Mouse (Mus musculus) heart, adult 2 months (tissue): ENCODE results near the gene Erfe. TPM values are rescaled to one million over a fixed set of nuclear protein-coding genes. Genes with fewer than 3 reads are reported as not detected.

Experiments used
- DNase-seq, 2 experiments: peaks; one replicate each; pipeline ENCODE4 v3.0.0; 2021
- H3K27ac ChIP-seq: fragments of 200-600 bp; 2 replicates; pipeline ENCODE4 v1.8.1; 2022
- H3K27me3 ChIP-seq: fragments of 200-500 bp; 2 replicates; pipeline ENCODE4 v1.6.1; 2012; ENCODE audit warnings: mild to moderate bottlenecking, low read length, inconsistent platforms, mixed read lengths; ENCODE audit not compliant: control insufficient read depth, insufficient read depth
- H3K36me3 ChIP-seq: fragments of 200-500 bp; 2 replicates; pipeline ENCODE4 v1.6.1; 2012; ENCODE audit warnings: low read length, inconsistent platforms; ENCODE audit not compliant: control insufficient read depth, insufficient read depth
- H3K4me1 ChIP-seq: fragments of 200-500 bp; 2 replicates; pipeline ENCODE4 v1.6.1; 2011; ENCODE audit warnings: low read length; ENCODE audit not compliant: control insufficient read depth, insufficient read depth
- H3K4me3 ChIP-seq: fragments of 200-600 bp; 2 replicates; pipeline ENCODE4 v1.8.1; 2022
- H3K79me2 ChIP-seq: fragments of 200-500 bp; replicated peaks from 2 replicates; pipeline ENCODE4 v1.6.1; 2012; ENCODE audit warnings: mild to moderate bottlenecking, inconsistent platforms, low read length, moderate library complexity, mixed read lengths; ENCODE audit not compliant: control insufficient read depth, insufficient read depth
- H3K9ac ChIP-seq: fragments of 200-500 bp; 2 replicates; pipeline ENCODE4 v1.6.1; 2012; ENCODE audit warnings: low read depth, mild to moderate bottlenecking, control low read depth, inconsistent platforms, low read length, mixed read lengths
- CTCF ChIP-seq: fragments of 200-600 bp; IDR thresholded peaks from 2 replicates; pipeline ENCODE4 v1.8.1; 2022; ENCODE audit warnings: antibody characterized with exemption, mild to moderate bottlenecking, moderate library complexity
- EP300 ChIP-seq: fragments of 200-500 bp; IDR thresholded peaks from 2 replicates; pipeline ENCODE4 v1.6.1; 2011; ENCODE audit warnings: low read depth, low read length, control low read depth; ENCODE audit not compliant: insufficient read depth
- POLR2A ChIP-seq: fragments of 200-500 bp; IDR thresholded peaks from 2 replicates; pipeline ENCODE4 v1.6.1; 2011; ENCODE audit warnings: mild to moderate bottlenecking, low read depth, low read length, control low read depth; ENCODE audit not compliant: insufficient read depth
- WGBS: fragments of 180-500 bp; shearing (Covaris S2); methylation state at CpG from one replicate; pipeline ENCODE4 v1.1.7; 2018; 5-methylcytosine and 5-hydroxymethylcytosine counted together
- intact Hi-C: fragments of 180-260 bp; cut with DNase I; formaldehyde crosslinking; loops from one replicate; pipeline ENCODE4 v1.15.1; 2025
- polyA plus RNA-seq: library from polyadenylated mRNA; depleted of rRNA; stranded (reverse); fragments of >200 nt; gene quantifications from 2 replicates; pipeline ENCODE4 v1.2.3, GENCODE M21; 2012; rRNA removed
- total RNA-seq, 2 experiments: library from RNA; stranded (reverse); gene quantifications; 2 replicates each; pipeline ENCODE4 v1.2.3; 2021

Gene Erfe
- total and polyA plus RNA-seq, 3 experiments, result 0.09 to 0.29 TPM; not detected in 1

GRCm38 (mm10) chr1:91420601-91421065, 54.4 kb downstream of the Erfe start:
- no peak for DNase-seq
- H3K4me1 ChIP-seq, result no peaks in the 10 kb centered on the region
- H3K4me3 ChIP-seq, result no peak overlapping the region
- H3K9ac ChIP-seq, result no peak overlapping the region
- TF ChIP-seq CTCF (no peak), POLR2A (no peak), EP300 (no peak)
- H3K27ac ChIP-seq, result no peak overlapping the region
- no peaks in the 10 kb centered on the region for H3K36me3 ChIP-seq
- no peaks in the 10 kb centered on the region for H3K79me2 ChIP-seq
- no peaks in the 10 kb centered on the region for H3K27me3 ChIP-seq
- intact Hi-C loops, result loop anchor here (10.0 kb wide), 1 partner anchor 334 kb away; no protein-coding TSS in a partner anchor
- 94% methylated on average over 8 of the region's 8 CpGs for WGBS

Other genes with a start within 250 kb of the Erfe start
- gene Rbm44, start 221.3 kb upstream of the Erfe start, total RNA-seq, result not detected
- gene Rbm44, start 221.3 kb upstream of the Erfe start, polyA plus RNA-seq, result not detected in 2 replicates
- 1 to 10 TPM; 4.5 to 5.8 TPM for gene Ramp1, start 186.6 kb upstream of the Erfe start, total RNA-seq
- gene Ramp1, start 186.6 kb upstream of the Erfe start, polyA plus RNA-seq, result 9.2 and 20.2 TPM in 2 replicates
- 10 to 100 TPM; 43.1 to 48.1 TPM for gene Ube2f, start 116.1 kb upstream of the Erfe start, total RNA-seq
- gene Ube2f, start 116.1 kb upstream of the Erfe start, polyA plus RNA-seq, result 39.4 and 62.5 TPM in 2 replicates
- 10 to 100 TPM; 17.0 to 19.2 TPM for gene Scly, start 68.1 kb upstream of the Erfe start, total RNA-seq
- gene Scly, start 68.1 kb upstream of the Erfe start, polyA plus RNA-seq, result 14.4 and 18.3 TPM in 2 replicates
- gene Espnl, start 44.4 kb upstream of the Erfe start, total RNA-seq, result not detected
- 0.06 TPM in 2 replicates for gene Espnl, start 44.4 kb upstream of the Erfe start, polyA plus RNA-seq
- 10 to 100 TPM; 34.7 to 46.0 TPM for gene Klhl30, start 15.4 kb upstream of the Erfe start, total RNA-seq
- gene Klhl30, start 15.4 kb upstream of the Erfe start, polyA plus RNA-seq, result 59.8 and 72.0 TPM in 2 replicates
- gene Ilkap, start 32.4 kb downstream of the Erfe start, total RNA-seq, result 10 to 100 TPM; 47.3 to 49.0 TPM
- gene Ilkap, start 32.4 kb downstream of the Erfe start, polyA plus RNA-seq, result 36.6 and 43.6 TPM in 2 replicates
- 10 to 100 TPM; 17.4 to 18.2 TPM for gene Hes6, start 47.6 kb downstream of the Erfe start, total RNA-seq
- 23.6 and 25.8 TPM in 2 replicates for gene Hes6, start 47.6 kb downstream of the Erfe start, polyA plus RNA-seq
- gene Per2, start 92.9 kb downstream of the Erfe start, total RNA-seq, result 10 to 100 TPM in 1 of 2 experiments, 1 to 10 TPM in 1; 3.8 to 13.8 TPM
- gene Per2, start 92.9 kb downstream of the Erfe start, polyA plus RNA-seq, result 5.3 and 6.3 TPM in 2 replicates
- gene Traf3ip1, start 128.2 kb downstream of the Erfe start, total RNA-seq, result 1 to 10 TPM; 5.0 to 5.1 TPM
- gene Traf3ip1, start 128.2 kb downstream of the Erfe start, polyA plus RNA-seq, result 5.0 and 5.3 TPM in 2 replicates
- gene Asb1, start 174.1 kb downstream of the Erfe start, total RNA-seq, result 10 to 100 TPM; 17.9 to 19.4 TPM
- 8.1 and 13.1 TPM in 2 replicates for gene Asb1, start 174.1 kb downstream of the Erfe start, polyA plus RNA-seq